Mouse (Mus musculus) kidney, postnatal 25 days (tissue): Measurements from ENCODE around the gene Kif20b.
A peak's percentile ranks its signal among the peaks of the same experiment; 100 is the strongest.

ENCODE experiments used
- DNase-seq, 2 experiments: peaks; one replicate each; pipeline ENCODE4 v3.0.0; 2021; ENCODE audit warnings: mixed read lengths in 2 of 2

Gene Kif20b

GRCm38 (mm10) chr19:34920531-34920930 is 1.6 kb upstream of the Kif20b start:
- DNase-seq = no peak

GRCm38 (mm10) chr19:34921253-34921651 is 909 bp upstream of the Kif20b start:
- no peak for DNase-seq

- no peak for DNase-seq
Measured at GRCm38 (mm10) chr19:34922603-34922963, 422 bp downstream of the Kif20b start.

- no peak for DNase-seq
Measured at GRCm38 (mm10) chr19:34947206-34947605, 25.0 kb downstream of the Kif20b start.

GRCm38 (mm10) chr19:34953842-34954541 is 31.8 kb downstream of the Kif20b start:
- DNase-seq = no peak

- no peak for DNase-seq
Measured at GRCm38 (mm10) chr19:34959369-34959768, 37.2 kb downstream of the Kif20b start.

- DNase-seq = no peak
Measured at GRCm38 (mm10) chr19:34984742-34985141, 62.6 kb downstream of the Kif20b start.

GRCm38 (mm10) chr19:34990443-34990842 is 68.3 kb downstream of the Kif20b start:
- no peak for DNase-seq

- DNase-seq = peak; percentile 39 to 59
Measured at GRCm38 (mm10) chr19:34992969-34993527, 70.9 kb downstream of the Kif20b start.

GRCm38 (mm10) chr19:35015058-35015457 is 92.9 kb downstream of the Kif20b start:
- no peak for DNase-seq

GRCm38 (mm10) chr19:35017474-35018208 is 95.5 kb downstream of the Kif20b start:
- DNase-seq = no peak

- no peak for DNase-seq
Measured at GRCm38 (mm10) chr19:35018209-35018581, 96.0 kb downstream of the Kif20b start.
